Mouse (Mus musculus) lung, postnatal 0 days (tissue): ENCODE measurements at regions not wholly inside any gene's neighbourhood (a gene's known extent, or its start where the extent isn't known, plus 50 kb on each side); places are given as distances from the start of the nearest gene placed in this dataset.

ENCODE experiments used
- ATAC-seq: fragments of 200-750 bp; cut with Nextera tagmentation; 2 replicates; pipeline ENCODE4 v1.8.0; 2017; ENCODE audit warnings: moderate library complexity
- DNase-seq: peaks from one replicate; pipeline ENCODE4 v3.0.0-alpha.2; 2016; ENCODE audit warnings: low spot score
- H3K27ac ChIP-seq: fragments of 300-500 bp; sonication (generic); 2 replicates; pipeline ENCODE4 v1.5.1; 2014; ENCODE audit warnings: antibody characterized with exemption, mild to moderate bottlenecking, low read length, mixed read lengths
- H3K27me3 ChIP-seq: fragments of 300-500 bp; sonication (generic); replicated peaks from 2 replicates; pipeline ENCODE4 v1.6.1; 2014; ENCODE audit warnings: low read length, mixed read lengths; ENCODE audit not compliant: insufficient read depth
- H3K36me3 ChIP-seq: fragments of 300-500 bp; sonication (generic); 2 replicates; pipeline ENCODE4 v1.6.1; 2014; ENCODE audit warnings: low read length, mixed read lengths; ENCODE audit not compliant: insufficient read depth
- H3K4me1 ChIP-seq: fragments of 300-500 bp; sonication (generic); 2 replicates; pipeline ENCODE4 v1.6.1; 2014; ENCODE audit warnings: antibody characterized with exemption, low read depth, low read length, mixed read lengths; ENCODE audit not compliant: insufficient read depth
- H3K4me2 ChIP-seq: fragments of 300-500 bp; sonication (generic); replicated peaks from 2 replicates; pipeline ENCODE4 v1.6.1; 2014; ENCODE audit warnings: low read depth, mild to moderate bottlenecking, low read length, moderate library complexity, mixed read lengths
- H3K4me3 ChIP-seq: fragments of 300-500 bp; sonication (generic); 2 replicates; pipeline ENCODE4 v1.5.1; 2014; ENCODE audit warnings: low read depth, low read length
- H3K9ac ChIP-seq: fragments of 300-500 bp; sonication (generic); replicated peaks from 2 replicates; pipeline ENCODE4 v1.6.1; 2014; ENCODE audit warnings: low read depth, mild to moderate bottlenecking
- H3K9me3 ChIP-seq: fragments of 300-500 bp; sonication (generic); 2 replicates; pipeline ENCODE4 v1.6.1; 2016; ENCODE audit warnings: low read length, mixed read lengths
- CTCF ChIP-seq: IDR thresholded peaks from 2 replicates; pipeline ENCODE4 v1.5.1; 2016; ENCODE audit warnings: antibody characterized with exemption, mild to moderate bottlenecking
- EP300 ChIP-seq: IDR thresholded peaks from 2 replicates; pipeline ENCODE4 v1.6.1; 2016; ENCODE audit warnings: antibody characterized with exemption, mild to moderate bottlenecking, control low read depth
- WGBS: fragments of 180-500 bp; shearing (Covaris S2); extraction: QIAGEN DNeasy Blood & Tissue Kit; methylation state at CpG from one replicate; pipeline ENCODE4 v1.1.7; 2014; 5-methylcytosine and 5-hydroxymethylcytosine counted together

DNA sequence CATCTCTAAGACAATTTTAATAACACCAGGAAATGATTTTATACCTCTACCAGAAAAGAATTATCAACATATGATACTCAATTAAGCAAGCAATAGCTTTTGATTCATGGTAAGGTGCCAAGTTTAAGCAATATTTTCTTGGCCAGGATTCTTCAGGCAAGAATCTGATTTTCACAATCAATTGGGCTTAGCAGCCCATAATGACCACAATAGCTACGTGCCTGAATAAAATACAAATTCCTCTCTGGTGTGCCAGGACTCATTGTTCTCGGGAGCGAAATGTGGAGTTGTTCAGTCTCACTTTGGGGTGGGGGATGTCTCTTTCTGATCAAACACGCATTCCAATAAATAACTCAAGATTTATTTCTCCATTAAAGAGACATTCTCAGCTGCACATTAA lies 438.8 kb downstream of the Fgf9 start:
- TF ChIP-seq EP300 (peak; percentile 34; the same call in 1 of the 2 replicates), CTCF (no peak)
- Histone ChIP-seq H3K27me3 (no peaks in the 10 kb centered on the region), H3K9me3 (no peaks in the 10 kb centered on the region), H3K4me3 (no peak overlapping the region), H3K27ac (no peak overlapping the region), H3K9ac (no peak overlapping the region), H3K4me1 (no peaks in the 10 kb centered on the region), H3K4me2 (no peak overlapping the region), H3K36me3 (no peaks in the 10 kb centered on the region)
- DNase-seq (peak; percentile 54), ATAC-seq (peak; percentile 31; the same call in 1 of the 2 replicates)
- 45% methylated on average over 4 of the region's 4 CpGs for WGBS

DNA sequence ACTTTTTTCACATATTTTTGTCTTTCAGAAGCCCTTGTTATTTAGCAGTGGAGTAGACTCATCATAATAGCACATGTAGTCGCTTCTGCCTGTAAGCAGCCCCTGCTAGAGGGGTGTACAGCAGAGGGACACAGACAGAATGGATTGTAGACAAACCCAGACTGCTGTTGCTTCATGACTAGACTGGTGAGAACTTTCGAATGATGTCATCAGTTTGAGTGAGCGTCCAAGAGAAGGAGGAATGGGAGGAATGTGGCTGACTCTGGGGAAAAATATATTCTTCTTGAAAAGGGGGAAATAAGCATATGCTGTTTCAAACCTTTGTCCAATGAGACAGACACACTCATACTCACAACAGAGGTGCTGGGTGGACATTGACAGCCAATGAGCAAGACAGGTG lies 436.1 kb downstream of the Fgf9 start:
- Histone ChIP-seq H3K36me3 (no peaks in the 10 kb centered on the region), H3K4me2 (no peak overlapping the region), H3K27ac (no peak overlapping the region), H3K9me3 (no peaks in the 10 kb centered on the region), H3K4me1 (no peaks in the 10 kb centered on the region), H3K4me3 (no peak overlapping the region), H3K9ac (no peak overlapping the region), H3K27me3 (no peaks in the 10 kb centered on the region)
- DNase-seq (peak; percentile 68), ATAC-seq (peak; percentile 68)
- 40% methylated on average over 3 of the region's 3 CpGs for WGBS
- TF ChIP-seq EP300 (no peak), CTCF (no peak)

DNA sequence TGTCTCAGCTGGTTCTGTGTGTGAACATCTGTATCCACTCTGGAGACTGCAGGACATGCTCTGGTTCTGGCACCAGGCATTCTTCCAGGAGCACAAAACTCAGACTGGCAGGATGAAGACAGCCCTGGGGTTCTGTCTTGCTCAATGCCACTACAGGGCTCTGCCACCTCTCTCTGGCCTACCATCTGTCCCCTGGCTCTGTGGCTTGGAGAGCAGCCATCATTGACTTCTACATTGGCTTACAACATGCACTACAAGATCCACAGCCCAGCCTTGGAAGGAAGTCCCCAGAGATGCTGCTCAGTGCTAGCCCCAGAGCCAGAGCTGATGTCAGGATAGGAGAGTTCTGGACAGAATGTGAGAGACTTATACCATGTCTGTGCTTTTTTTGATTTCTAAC lies 435.5 kb downstream of the Fgf9 start:
- H3K9me3 ChIP-seq = no peaks in the 10 kb centered on the region
- H3K4me3 ChIP-seq = no peak overlapping the region
- TF ChIP-seq EP300 = no peak
- H3K9ac ChIP-seq = no peak overlapping the region
- no peak for ATAC-seq
- no peaks in the 10 kb centered on the region for H3K36me3 ChIP-seq
- H3K4me2 ChIP-seq = no peak overlapping the region
- no peaks in the 10 kb centered on the region for H3K4me1 ChIP-seq
- no peak for DNase-seq
- no peaks in the 10 kb centered on the region for H3K27me3 ChIP-seq
- no peak overlapping the region for H3K27ac ChIP-seq

DNA sequence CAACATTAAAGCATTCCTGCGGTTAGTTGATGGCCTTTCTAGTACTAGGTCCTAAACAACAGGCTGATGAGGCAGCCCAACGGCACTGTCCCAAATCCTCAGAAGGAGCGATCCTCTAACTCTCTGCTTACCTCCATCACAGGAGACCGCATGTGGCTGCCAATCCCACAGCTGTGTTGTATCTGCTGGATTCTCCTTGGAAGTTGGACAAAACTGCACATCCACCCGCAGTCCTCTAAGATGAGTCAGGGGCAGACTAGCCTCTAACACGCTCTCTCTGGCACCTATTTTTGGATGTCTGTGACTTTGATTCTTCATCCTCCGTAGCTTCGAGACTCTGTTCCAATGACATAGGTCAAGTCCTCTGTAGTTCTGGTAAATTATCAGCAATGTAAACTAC lies 432.5 kb downstream of the Fgf9 start:
- no peaks in the 10 kb centered on the region for H3K4me1 ChIP-seq
- no peaks in the 10 kb centered on the region for H3K9me3 ChIP-seq
- no peaks in the 10 kb centered on the region for H3K27me3 ChIP-seq
- peak; percentile 35 for DNase-seq
- TF ChIP-seq CTCF (no peak), EP300 (no peak)
- H3K9ac ChIP-seq = no peak overlapping the region
- no peak overlapping the region for H3K4me3 ChIP-seq
- 68% methylated on average over 8 of the region's 8 CpGs for WGBS
- ATAC-seq = 0 out of 2 replicates have a peak, but pooled peaks have one; percentile 21
- no peak overlapping the region for H3K27ac ChIP-seq
- no peak overlapping the region for H3K4me2 ChIP-seq
- H3K36me3 ChIP-seq = no peaks in the 10 kb centered on the region

DNA sequence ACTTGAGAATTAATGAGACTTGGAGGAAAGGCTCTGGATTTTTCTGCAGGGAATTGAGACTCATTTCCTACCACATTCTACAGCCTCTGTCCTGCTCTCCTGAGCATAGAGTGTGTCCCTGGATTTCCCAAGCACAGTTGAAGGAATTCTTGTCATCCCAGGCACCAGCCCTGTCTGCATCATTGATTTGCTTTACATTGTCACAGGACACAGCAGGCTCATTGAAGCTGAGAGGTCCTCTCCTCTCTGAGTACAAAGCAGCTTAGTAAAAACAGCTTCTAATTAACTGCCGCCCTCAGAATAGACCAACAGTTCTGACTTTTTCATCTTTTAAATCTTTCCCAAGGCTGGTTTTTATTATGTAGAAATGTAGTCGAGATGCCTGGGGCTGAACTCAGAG lies 429.7 kb downstream of the Fgf9 start:
- Histone ChIP-seq H3K4me1 (no peaks in the 10 kb centered on the region), H3K9ac (no peak overlapping the region), H3K27ac (no peak overlapping the region), H3K4me3 (no peak overlapping the region), H3K27me3 (no peaks in the 10 kb centered on the region), H3K36me3 (no peaks in the 10 kb centered on the region), H3K9me3 (no peaks in the 10 kb centered on the region), H3K4me2 (0 out of 2 replicates have a peak overlapping the region, but pooled peaks have one; percentile 17)
- ATAC-seq (no peak), DNase-seq (no peak)
- TF ChIP-seq EP300 (no peak), CTCF (no peak)
- WGBS = 42% methylated on average over 2 of the region's 2 CpGs

DNA sequence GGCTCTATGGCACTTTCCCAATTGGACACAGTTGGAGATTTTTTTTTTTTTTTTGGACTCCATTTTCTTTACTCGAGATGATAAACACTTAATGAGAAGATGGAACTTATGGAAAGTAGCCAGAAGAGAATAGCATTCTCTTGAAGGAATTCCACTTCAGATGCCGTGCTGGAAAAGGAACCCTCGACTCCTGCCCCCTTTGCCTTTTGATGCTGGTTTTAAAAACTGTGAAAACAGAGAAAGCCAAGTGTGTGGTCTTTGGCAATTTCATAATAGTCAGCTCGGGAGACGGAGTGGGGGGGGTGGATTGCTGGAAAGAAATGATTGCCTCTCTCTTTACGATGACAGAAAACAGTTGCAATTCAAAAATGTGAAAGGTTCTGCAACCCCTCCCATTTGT lies 429.2 kb downstream of the Fgf9 start:
- Histone ChIP-seq H3K9me3 (no peaks in the 10 kb centered on the region), H3K9ac (no peak overlapping the region), H3K4me1 (no peaks in the 10 kb centered on the region), H3K27ac (no peak overlapping the region), H3K36me3 (no peaks in the 10 kb centered on the region), H3K4me2 (0 out of 2 replicates have a peak overlapping the region, but pooled peaks have one; percentile 17), H3K4me3 (no peak overlapping the region), H3K27me3 (no peaks in the 10 kb centered on the region)
- peak; percentile 37 for DNase-seq
- WGBS = 21% methylated on average over 6 of the region's 6 CpGs
- no peak for ATAC-seq
- TF ChIP-seq EP300 = no peak
- no peak for TF ChIP-seq CTCF

DNA sequence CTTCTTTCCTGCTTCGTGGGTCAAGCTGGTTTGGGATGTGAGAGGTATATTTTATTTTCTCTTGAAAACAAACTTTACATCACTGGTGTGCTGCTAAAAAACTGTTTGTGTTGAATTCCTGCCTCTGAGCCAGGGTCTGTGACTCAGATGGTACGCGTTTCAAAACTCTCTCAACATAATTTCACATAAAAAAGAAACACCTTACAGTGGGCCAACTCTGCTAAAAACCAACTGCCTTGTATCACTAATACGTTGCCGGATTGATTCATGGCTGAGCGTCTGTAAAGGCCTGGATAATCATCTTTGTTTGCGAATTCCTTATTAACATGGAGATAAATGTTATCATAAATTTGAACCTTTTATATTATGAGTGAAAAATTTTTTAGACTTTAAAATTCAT lies 428.7 kb downstream of the Fgf9 start:
- no peak overlapping the region for H3K4me3 ChIP-seq
- H3K4me1 ChIP-seq = no peaks in the 10 kb centered on the region
- 55% methylated on average over 7 of the region's 7 CpGs for WGBS
- no peak overlapping the region for H3K4me2 ChIP-seq
- H3K9ac ChIP-seq = no peak overlapping the region
- no peak overlapping the region for H3K27ac ChIP-seq
- no peak for TF ChIP-seq CTCF
- TF ChIP-seq EP300 = no peak
- H3K36me3 ChIP-seq = no peaks in the 10 kb centered on the region
- no peaks in the 10 kb centered on the region for H3K27me3 ChIP-seq
- DNase-seq (peak; percentile 45), ATAC-seq (peak; percentile 30)
- H3K9me3 ChIP-seq = no peaks in the 10 kb centered on the region
